Mouse (Mus musculus) left cerebral cortex, adult 18-20 months (tissue): ENCODE data around the gene Riok1. TPM values are rescaled to one million over a fixed set of nuclear protein-coding genes. Genes with fewer than 3 reads are reported as not detected.

ENCODE experiments used
- DNase-seq, 2 experiments: peaks; one replicate each; pipeline ENCODE4 v3.0.0; 2021 to 2022; ENCODE audit warnings: low spot score in 2 of 2, mixed read lengths in 1 of 2
- long read RNA-seq, 2 experiments: library from polyadenylated mRNA; stranded (forward); transcript quantifications; one replicate each; pipeline ENCODE4 v2.0.0; 2021
- total RNA-seq, 2 experiments: library from RNA; stranded (reverse); gene quantifications; 2 replicates each; pipeline ENCODE4 v1.2.3; 2021

Gene Riok1
- total RNA-seq = 10 to 100 TPM; 21.7 to 24.2 TPM
- long read RNA-seq, experiment 1, transcript Riok1-201 (17 exons, 2,738 nt) = major isoform, 12 of 26 reads
- long read RNA-seq, experiment 1, partial matches to known transcripts = 6 of 26 reads
- long read RNA-seq, experiment 1, other reads (novel, unspliced or antisense) = 7 of 26 reads
- long read RNA-seq, experiment 2, transcript Riok1-201 (17 exons, 2,738 nt) = major isoform, 8 of 13 reads
- long read RNA-seq, experiment 2, partial matches to known transcripts = 2 of 13 reads
- long read RNA-seq, experiment 2, other reads (novel, unspliced or antisense) = 2 of 13 reads

- DNase-seq = no peak
Observed at GRCm38 (mm10) chr13:38036343-38037043, at the start of gene Riok1. Gene Riok1, plus strand, starts transcription at chr13:38036995.

- DNase-seq = no peak
Observed at GRCm38 (mm10) chr13:37989701-37990100, 47.1 kb upstream of the Riok1 start.

GRCm38 (mm10) chr13:37992638-37993371 is 44.0 kb upstream of the Riok1 start:
- DNase-seq = no peak

- no peak for DNase-seq
Observed at GRCm38 (mm10) chr13:37993376-37993703, 43.5 kb upstream of the Riok1 start.

DNA sequence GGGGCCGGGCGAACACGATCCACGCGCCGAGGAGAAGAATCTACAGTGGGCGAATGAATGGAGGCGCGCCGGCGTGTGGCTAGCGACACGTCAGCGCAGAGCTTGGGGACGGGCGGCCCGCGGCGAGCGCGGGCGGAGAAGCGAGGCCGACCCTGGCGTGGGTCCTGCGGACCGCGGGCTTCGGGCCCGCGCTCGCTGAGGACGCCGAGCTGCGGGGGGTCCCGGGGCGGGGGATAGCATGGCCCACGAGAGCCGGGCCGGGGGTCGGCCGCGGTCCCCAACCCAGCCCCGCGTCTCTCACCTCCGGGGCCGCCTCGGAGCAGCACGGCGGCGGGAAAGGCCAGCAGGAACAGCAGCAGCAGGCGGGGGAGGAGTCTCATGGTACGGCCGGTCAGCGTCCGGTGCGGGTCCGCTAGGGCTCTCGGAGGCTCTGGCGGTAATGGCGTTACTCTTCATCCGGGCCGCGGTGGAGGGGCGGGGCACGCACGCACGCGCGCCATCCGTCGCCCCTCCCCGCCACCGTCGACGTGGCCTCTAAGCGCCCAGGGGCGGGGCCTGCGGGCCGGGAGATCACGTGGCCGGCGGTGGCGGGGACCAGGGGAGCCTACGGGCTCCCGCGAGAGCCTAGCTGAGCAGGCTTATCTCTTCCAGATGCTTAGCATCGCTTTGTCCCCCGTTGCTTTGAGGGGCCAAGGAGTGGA is 42.9 kb upstream of the Riok1 start, which contains the start of gene Ssr1:
TSS of gene Ssr1 (minus strand) at position 514 of the 701 bp plus-strand sequence.
- DNase-seq = peak; percentile 94 to 97

- no peak for DNase-seq
Observed at GRCm38 (mm10) chr13:37994405-37994749, 42.4 kb upstream of the Riok1 start.

DNA sequence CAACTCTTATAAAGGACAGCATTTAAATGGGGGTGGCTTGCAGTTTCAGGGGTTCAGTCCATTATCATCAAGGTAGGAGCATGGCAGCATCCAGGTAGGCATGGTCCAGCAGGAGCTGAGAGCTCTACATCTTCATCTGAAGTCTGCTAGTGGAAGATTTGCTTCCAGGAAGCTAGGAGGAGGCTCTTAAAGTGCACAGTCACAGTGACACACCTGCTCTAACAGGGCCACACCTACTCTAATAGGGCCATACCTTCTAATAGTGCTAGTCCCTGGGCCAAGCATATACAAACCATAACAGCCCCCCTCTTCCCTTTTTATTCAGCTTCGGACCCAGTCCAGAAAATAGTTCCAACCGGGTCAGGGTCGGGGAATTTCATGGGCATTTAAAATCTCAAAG is 37.1 kb upstream of the Riok1 start:
- no peak for DNase-seq

DNA sequence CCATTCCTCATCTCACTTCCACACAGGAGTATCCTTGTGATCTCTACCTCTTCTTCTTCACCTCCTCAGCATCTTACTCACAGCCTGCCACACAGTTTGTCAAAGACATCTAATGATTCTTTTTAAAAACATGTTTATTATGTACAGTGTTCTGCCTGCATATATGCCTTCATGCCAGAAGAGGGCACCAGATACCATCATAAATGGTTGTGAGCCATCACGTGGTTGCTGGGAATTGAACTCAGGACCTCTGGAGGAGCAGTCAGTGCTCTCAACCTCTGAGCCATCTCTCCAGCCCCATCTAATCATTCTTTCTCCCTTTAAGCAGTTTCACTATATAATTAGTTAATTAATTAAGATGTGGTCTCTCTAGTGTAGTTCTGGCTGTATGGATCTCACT is 34.3 kb upstream of the Riok1 start:
- no peak for DNase-seq

DNA sequence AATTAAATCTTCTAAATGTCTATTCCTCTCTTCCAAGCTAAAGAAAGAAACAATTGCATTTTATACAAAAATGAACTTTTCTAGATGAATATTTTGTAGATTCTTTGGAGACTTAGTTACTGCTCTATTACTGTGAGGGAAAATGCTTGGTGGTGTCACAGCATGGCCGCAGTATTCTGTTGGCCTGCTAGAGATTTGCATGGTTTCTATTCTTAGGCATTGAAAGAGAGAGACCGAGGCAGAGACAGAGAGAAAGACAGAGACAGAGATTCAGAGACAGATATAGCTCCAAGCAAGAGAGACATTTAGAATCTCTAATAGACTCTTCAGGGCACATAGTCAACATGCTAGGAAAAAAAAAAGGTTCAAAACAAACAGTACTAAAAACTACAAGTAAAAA is 28.8 kb upstream of the Riok1 start:
- DNase-seq = no peak

DNA sequence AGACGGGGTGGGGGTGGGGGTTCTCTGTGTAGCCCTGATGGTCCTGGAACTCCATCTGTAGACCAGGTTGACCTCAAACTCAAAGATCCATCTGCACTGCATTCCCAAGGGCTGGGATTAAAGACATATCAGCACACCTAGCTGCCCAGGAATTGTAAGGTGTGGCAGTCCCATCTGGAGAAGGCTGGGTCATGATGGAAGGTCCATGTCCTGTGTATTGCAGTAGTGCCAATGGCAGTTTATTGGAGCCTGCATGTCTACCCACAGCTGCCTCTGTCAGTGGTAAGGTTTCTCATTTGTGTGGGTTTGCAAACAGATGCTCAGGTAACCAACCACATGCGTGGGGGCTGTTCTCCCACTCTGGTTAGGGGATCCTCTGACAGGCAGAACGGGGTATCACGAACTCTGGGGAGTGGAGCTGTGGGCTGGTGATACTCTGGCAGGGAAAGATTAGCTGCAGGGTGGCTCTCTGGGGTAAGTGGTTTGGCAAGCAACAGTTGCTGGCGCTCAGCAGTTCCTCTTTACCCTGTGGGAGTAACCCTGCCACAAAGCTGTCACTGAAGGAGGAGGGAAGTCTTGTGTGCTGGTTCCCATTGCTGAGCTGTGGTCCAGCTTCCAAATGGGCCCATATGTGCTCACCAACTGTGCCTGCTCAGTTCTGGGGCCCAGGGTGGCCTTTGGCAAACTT is 26.9 kb upstream of the Riok1 start:
- no peak for DNase-seq

DNA sequence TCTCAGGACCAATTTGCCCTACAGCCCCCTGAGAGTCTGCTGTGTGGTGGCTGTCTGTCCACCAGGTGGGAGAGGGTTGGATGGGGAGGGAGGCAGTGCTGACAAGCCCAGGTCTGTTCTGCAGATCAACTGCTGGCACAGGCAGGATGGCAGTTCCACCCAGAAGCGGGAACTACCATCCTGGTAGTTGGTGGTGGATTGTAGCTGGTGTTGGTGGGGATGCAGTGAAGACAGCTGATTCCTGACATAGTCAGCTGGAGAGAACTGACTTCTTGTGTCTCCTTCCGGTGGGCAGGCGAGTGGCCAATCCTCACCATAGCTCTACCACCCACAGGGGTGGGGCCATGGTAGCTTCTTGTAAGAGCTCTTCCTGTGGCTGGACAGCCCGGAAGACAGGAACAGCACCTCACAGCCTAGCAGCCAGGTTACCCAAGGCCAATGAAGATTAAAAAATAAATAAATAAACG is 26.3 kb upstream of the Riok1 start:
- no peak for DNase-seq

GRCm38 (mm10) chr13:38012436-38012835 is 24.4 kb upstream of the Riok1 start:
- no peak for DNase-seq

DNA sequence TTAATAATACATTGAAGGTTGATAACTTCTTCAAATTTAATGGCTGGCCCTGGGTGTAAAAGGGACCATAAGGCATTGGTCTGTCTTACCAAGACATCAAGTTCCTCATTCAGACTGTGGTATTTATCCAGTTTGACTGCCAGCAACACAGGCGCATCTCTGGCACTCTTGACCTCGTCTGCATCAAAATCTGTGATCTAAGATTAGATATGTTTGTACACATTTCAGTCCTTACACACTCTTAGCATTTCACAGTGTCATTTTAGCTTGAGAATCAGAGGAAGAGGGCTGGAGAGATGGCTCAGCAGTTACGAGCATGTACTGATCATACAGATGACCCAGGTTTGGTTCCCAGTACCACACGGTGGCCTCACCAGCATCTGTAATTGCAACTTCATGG is 21.2 kb upstream of the Riok1 start:
- DNase-seq = no peak

GRCm38 (mm10) chr13:38018791-38019190 is 18.0 kb upstream of the Riok1 start:
- DNase-seq = no peak

DNA sequence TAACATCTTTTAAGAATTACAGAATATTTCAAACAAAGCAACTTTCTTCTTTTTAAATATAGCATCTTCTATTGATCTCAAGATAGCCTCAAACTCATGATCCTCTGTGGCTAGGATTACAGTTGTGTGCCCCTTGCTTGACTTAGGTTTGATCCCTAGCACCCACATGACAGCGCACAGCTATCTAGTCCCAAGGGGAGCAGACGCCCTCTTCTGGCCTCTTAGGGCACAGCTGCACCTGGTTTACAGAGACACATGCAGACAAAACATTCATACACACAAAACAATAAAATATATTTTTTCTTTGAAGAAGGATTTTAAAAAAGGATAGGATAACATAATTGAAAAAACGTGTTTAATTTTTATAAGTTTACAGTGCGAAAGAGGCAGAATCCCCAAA is 10.9 kb upstream of the Riok1 start:
- DNase-seq = no peak

DNA sequence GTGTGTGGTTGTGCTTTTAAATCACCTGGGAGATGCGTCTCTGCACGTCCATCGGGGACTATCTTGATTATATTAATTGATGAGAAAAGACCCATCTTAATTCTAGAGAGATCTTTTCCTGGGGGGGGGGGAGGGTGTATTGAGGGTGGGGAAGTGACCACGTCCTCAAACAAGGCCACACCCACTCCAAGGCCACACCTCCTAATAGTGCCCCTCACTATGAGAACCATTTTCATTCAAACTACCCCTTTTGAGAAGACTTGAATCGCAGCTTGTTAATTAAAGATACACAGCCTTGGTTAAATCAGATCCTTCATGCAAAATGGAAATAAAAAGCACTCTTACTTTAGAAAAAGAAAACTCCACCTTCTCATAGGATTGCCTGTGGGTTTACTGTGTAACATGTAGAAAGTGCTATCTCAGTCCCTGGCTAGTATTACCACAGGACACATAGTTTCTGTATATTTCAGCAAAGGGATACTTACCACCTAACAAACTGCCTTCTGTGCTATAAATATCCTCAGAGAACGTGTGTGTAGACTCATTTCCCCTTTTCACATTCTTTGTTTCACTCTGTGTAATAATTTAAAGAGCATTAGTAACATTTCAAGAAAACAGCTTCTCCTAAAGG is 9.1 kb upstream of the Riok1 start:
- no peak for DNase-seq

DNA sequence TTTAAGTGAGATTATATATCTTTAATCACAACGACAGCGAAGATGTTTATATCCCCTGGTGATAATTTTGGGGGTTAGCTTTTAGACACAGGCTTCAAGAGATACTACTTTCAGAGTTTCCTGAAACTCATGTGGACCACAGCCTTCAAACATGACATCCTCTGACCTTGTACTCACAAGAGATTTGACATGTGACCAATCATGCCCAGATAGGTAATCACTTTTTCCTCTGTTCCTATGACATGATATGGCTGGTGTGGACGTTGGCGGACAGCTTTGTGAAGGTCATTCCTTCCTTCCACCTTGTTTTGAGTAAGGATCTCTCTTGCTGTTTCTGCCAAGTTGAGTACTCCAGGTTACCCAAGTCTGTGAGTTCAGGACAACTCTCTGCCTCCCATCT is 8.4 kb upstream of the Riok1 start:
- no peak for DNase-seq

DNA sequence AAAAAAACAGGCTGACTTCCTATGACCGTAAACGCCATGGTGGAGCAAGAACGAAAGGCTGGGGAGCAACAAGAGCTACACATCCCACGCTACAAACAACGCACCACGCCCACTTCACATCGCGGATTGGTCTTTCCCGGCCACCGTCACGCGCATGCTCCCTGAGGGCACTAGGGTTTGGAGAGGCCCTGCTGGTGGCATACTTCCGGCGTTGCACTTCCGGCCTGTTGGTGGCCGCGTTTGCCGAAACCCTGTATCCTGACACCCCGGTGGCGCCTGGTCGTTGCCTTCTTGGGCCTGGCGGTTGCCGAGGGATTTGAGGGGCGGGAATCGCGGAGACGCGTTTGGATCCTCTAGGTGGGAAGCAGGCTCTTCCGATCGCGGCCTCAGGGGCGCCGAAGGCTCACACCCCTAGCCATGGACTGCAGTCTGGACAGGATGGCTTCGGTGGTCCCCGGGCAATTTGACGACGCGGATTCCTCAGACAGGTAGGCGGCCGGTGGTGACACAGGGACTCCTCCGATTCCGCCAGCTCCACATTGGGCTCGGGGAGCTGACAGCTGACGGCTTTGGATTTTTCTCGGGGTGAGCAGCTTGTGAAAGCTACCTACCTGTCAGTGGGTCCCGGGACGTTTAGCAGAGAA is 371 bp downstream of the Riok1 start, which contains the start of gene Cage1:
TSS of gene Cage1 (minus strand) at position 26 of the 644 bp plus-strand sequence.
- DNase-seq = peak; percentile 96 to 98

DNA sequence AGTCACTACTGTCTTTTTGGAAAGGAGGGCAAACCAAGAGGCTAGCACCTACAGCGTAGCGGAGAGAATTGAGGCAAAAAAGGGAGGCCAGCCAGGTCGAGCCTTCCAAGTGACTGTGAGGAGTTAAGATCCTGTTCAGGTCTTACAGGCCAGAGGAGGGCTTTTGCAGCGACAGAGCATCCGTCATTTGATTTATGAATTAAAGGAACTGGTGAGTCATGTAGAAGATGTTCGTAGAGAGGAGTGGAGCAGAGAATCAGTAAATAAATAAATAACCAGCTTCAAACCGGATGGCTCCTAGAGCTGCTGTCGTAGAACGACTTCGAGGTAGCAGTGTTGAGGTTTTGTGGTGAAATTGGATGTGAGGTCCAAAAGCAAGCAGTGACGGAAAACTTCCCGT is 1.0 kb downstream of the Riok1 start:
- DNase-seq = peak in 1 of 2 experiments; percentile 5

DNA sequence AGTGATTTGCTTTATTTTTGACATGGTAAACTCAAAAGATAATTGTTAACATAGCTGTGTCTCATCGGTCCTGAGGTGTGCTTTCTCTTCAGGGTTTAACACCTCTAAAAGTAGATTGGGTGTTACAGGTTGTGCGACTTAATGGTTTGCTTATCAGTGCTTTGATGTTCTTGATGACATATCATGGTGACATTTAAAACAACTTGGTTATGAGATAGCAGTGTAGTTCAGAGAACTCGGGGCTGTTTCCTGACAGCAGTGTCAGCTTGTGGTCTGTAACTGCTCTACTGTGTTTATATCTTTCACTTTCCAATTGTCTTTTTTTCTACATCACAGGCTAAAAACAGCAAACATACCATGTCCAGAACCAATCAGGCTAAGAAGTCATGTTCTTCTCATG is 13.1 kb downstream of the Riok1 start:
- DNase-seq = no peak
